Mouse (Mus musculus): ENCODE results near the gene Cetn2. TPM values are rescaled to one million over a fixed set of nuclear protein-coding genes. Genes with fewer than 3 reads are reported as not detected.

Gene Cetn2
- polyA plus RNA-seq (2016; fragmentation: Nextera tagmentation; extraction: Ambion mirVana), result 91.9 and 104 TPM in 2 replicates

GRCm38 (mm10) chrX:72917884-72918681 is at the start of gene Cetn2, which contains the start of gene Nsdhl:
Gene Cetn2 (minus strand): TSS chrX:72918411.
Gene Nsdhl (plus strand): TSS chrX:72918557.
- WGBS, result 17% methylated on average over 41 of the region's 41 CpGs
- peak; percentile 89 for DNase-seq (ENCODE audit: low spot score)

GRCm38 (mm10) chrX:72962743-72963142 is 44.5 kb upstream of the Cetn2 start:
- no peak overlapping the region for H3K4me3 ChIP-seq
- no peak for DNase-seq (ENCODE audit: low spot score)
- 83% methylated on average over 3 of the region's 3 CpGs for WGBS
- no peaks in the 10 kb centered on the region for H3K9me3 ChIP-seq
- no peaks in the 10 kb centered on the region for H3K4me1 ChIP-seq (replicated peaks)
- no peaks in the 10 kb centered on the region for H3K27me3 ChIP-seq (ENCODE audit: insufficient read depth, poor library complexity, severe bottlenecking)
- H3K36me3 ChIP-seq, result peaks cover 48% of the 10 kb centered on the region
- H3K27ac ChIP-seq, result no peak overlapping the region

More at GRCm38 (mm10) chrX:72917884-72918681, at the start of gene Cetn2, which contains the start of gene Nsdhl:
- Histone ChIP-seq H3K27me3 (ENCODE audit: insufficient read depth, poor library complexity, severe bottlenecking) (no peaks in the 10 kb centered on the region), H3K9me3 (no peaks in the 10 kb centered on the region), H3K4me3 (peak within 1 kb of the TSS; percentile 63), H3K27ac (peak within 1 kb of the TSS; percentile 87), H3K36me3 (no peaks in the 10 kb centered on the region), H3K4me1 (replicated peaks) (peaks cover 14% of the 10 kb centered on the region)

GRCm38 (mm10) chrX:72961511-72961910 is 43.3 kb upstream of the Cetn2 start:
- H3K4me3 ChIP-seq, result no peak overlapping the region
- H3K36me3 ChIP-seq, result peaks cover 60% of the 10 kb centered on the region
- no peaks in the 10 kb centered on the region for H3K9me3 ChIP-seq
- no peaks in the 10 kb centered on the region for H3K4me1 ChIP-seq (replicated peaks)
- no peaks in the 10 kb centered on the region for H3K27me3 ChIP-seq (ENCODE audit: insufficient read depth, poor library complexity, severe bottlenecking)
- WGBS, result 78% methylated on average over 3 of the region's 3 CpGs
- no peak for DNase-seq (ENCODE audit: low spot score)
- no peak overlapping the region for H3K27ac ChIP-seq

GRCm38 (mm10) chrX:72960431-72960830 is 42.2 kb upstream of the Cetn2 start:
- WGBS, result 81% methylated on average over 4 of the region's 4 CpGs
- no peaks in the 10 kb centered on the region for H3K9me3 ChIP-seq
- H3K4me1 ChIP-seq (replicated peaks), result no peaks in the 10 kb centered on the region
- H3K36me3 ChIP-seq, result peaks cover 71% of the 10 kb centered on the region
- H3K27ac ChIP-seq, result no peak overlapping the region
- H3K27me3 ChIP-seq (ENCODE audit: insufficient read depth, poor library complexity, severe bottlenecking), result no peaks in the 10 kb centered on the region
- DNase-seq (ENCODE audit: low spot score), result no peak
- no peak overlapping the region for H3K4me3 ChIP-seq

GRCm38 (mm10) chrX:72956486-72956885 is 38.3 kb upstream of the Cetn2 start:
- Histone ChIP-seq H3K4me1 (replicated peaks) (no peaks in the 10 kb centered on the region), H3K4me3 (no peak overlapping the region), H3K9me3 (no peaks in the 10 kb centered on the region), H3K36me3 (peaks cover 87% of the 10 kb centered on the region), H3K27ac (no peak overlapping the region), H3K27me3 (ENCODE audit: insufficient read depth, poor library complexity, severe bottlenecking) (no peaks in the 10 kb centered on the region)
- DNase-seq (ENCODE audit: low spot score), result no peak
- WGBS, result 88% methylated on average over 4 of the region's 4 CpGs

GRCm38 (mm10) chrX:72953464-72953863 is 35.3 kb upstream of the Cetn2 start:
- Histone ChIP-seq H3K4me1 (replicated peaks) (no peaks in the 10 kb centered on the region), H3K4me3 (no peak overlapping the region), H3K27ac (no peak overlapping the region), H3K9me3 (no peaks in the 10 kb centered on the region), H3K36me3 (peaks cover 85% of the 10 kb centered on the region), H3K27me3 (ENCODE audit: insufficient read depth, poor library complexity, severe bottlenecking) (no peaks in the 10 kb centered on the region)
- DNase-seq (ENCODE audit: low spot score), result no peak
- WGBS, result 86% methylated on average over 4 of the region's 4 CpGs

GRCm38 (mm10) chrX:72921391-72921790 is 3.2 kb upstream of the Cetn2 start:
- Histone ChIP-seq H3K36me3 (peaks cover 16% of the 10 kb centered on the region), H3K27ac (no peak overlapping the region), H3K9me3 (no peaks in the 10 kb centered on the region), H3K4me1 (replicated peaks) (peaks cover 14% of the 10 kb centered on the region), H3K4me3 (no peak overlapping the region), H3K27me3 (ENCODE audit: insufficient read depth, poor library complexity, severe bottlenecking) (no peaks in the 10 kb centered on the region)
- no peak for DNase-seq (ENCODE audit: low spot score)
- 82% methylated on average over 2 of the region's 2 CpGs for WGBS

GRCm38 (mm10) chrX:72918682-72919059 is 460 bp upstream of the Cetn2 start:
- no peaks in the 10 kb centered on the region for H3K9me3 ChIP-seq
- peak overlapping the region; percentile 87 for H3K27ac ChIP-seq
- whole genome bisulfite sequencing, result 17% methylated on average over 6 of the region's 6 CpGs
- H3K27me3 ChIP-seq (ENCODE audit: insufficient read depth, poor library complexity, severe bottlenecking), result no peaks in the 10 kb centered on the region
- H3K4me3 ChIP-seq, result peak overlapping the region; percentile 63
- no peak for DNase-seq (ENCODE audit: low spot score)
- H3K4me1 ChIP-seq (replicated peaks), result peaks cover 14% of the 10 kb centered on the region
- no peaks in the 10 kb centered on the region for H3K36me3 ChIP-seq

- no peak for DNase-seq (ENCODE audit: low spot score)
- Histone ChIP-seq H3K9me3 (no peaks in the 10 kb centered on the region), H3K27ac (no peak overlapping the region), H3K36me3 (no peaks in the 10 kb centered on the region), H3K4me3 (no peak overlapping the region), H3K4me1 (replicated peaks) (no peaks in the 10 kb centered on the region), H3K27me3 (ENCODE audit: insufficient read depth, poor library complexity, severe bottlenecking) (no peaks in the 10 kb centered on the region)
- 79% methylated on average over 1 of the region's 1 CpGs for WGBS
Measured at GRCm38 (mm10) chrX:72911611-72912010, 6.6 kb downstream of the Cetn2 start.

GRCm38 (mm10) chrX:72908404-72908741 is 9.8 kb downstream of the Cetn2 start:
- Histone ChIP-seq H3K27ac (no peak overlapping the region), H3K9me3 (no peaks in the 10 kb centered on the region), H3K4me3 (no peak overlapping the region), H3K36me3 (no peaks in the 10 kb centered on the region), H3K27me3 (ENCODE audit: insufficient read depth, poor library complexity, severe bottlenecking) (no peaks in the 10 kb centered on the region), H3K4me1 (replicated peaks) (no peaks in the 10 kb centered on the region)
- WGBS, result 29% methylated on average over 2 of the region's 2 CpGs
- DNase-seq (ENCODE audit: low spot score), result peak; percentile 11

- Histone ChIP-seq H3K27me3 (ENCODE audit: insufficient read depth, poor library complexity, severe bottlenecking) (no peaks in the 10 kb centered on the region), H3K36me3 (no peaks in the 10 kb centered on the region), H3K9me3 (no peaks in the 10 kb centered on the region), H3K27ac (no peak overlapping the region), H3K4me3 (no peak overlapping the region), H3K4me1 (replicated peaks) (no peaks in the 10 kb centered on the region)
- 85% methylated on average over 6 of the region's 6 CpGs for WGBS
- DNase-seq (ENCODE audit: low spot score), result no peak
Measured at GRCm38 (mm10) chrX:72907619-72908403, 10.4 kb downstream of the Cetn2 start.

- Histone ChIP-seq H3K4me1 (replicated peaks) (no peaks in the 10 kb centered on the region), H3K4me3 (no peak overlapping the region), H3K36me3 (no peaks in the 10 kb centered on the region), H3K9me3 (no peaks in the 10 kb centered on the region), H3K27ac (no peak overlapping the region), H3K27me3 (ENCODE audit: insufficient read depth, poor library complexity, severe bottlenecking) (no peaks in the 10 kb centered on the region)
- 34% methylated on average over 1 of the region's 1 CpGs for WGBS
- DNase-seq (ENCODE audit: low spot score), result no peak
Measured at GRCm38 (mm10) chrX:72902530-72902929, 15.7 kb downstream of the Cetn2 start.

- no peak for DNase-seq (ENCODE audit: low spot score)
- Histone ChIP-seq H3K36me3 (no peaks in the 10 kb centered on the region), H3K27ac (no peak overlapping the region), H3K9me3 (no peaks in the 10 kb centered on the region), H3K4me3 (no peak overlapping the region), H3K4me1 (replicated peaks) (peaks cover 10% of the 10 kb centered on the region; the same call in 1 of the 2 replicates), H3K27me3 (ENCODE audit: insufficient read depth, poor library complexity, severe bottlenecking) (no peaks in the 10 kb centered on the region)
- 56% methylated on average over 1 of the region's 1 CpGs for WGBS
Measured at GRCm38 (mm10) chrX:72896055-72896437, 22.2 kb downstream of the Cetn2 start.

Data from hindbrain, embryonic 10.5 days (tissue).